Mouse (Mus musculus): ENCODE measurements at regions not wholly inside any gene's neighbourhood (a gene's known extent, or its start where the extent isn't known, plus 50 kb on each side); places are given as distances from the start of the nearest gene placed in this dataset.

DNA sequence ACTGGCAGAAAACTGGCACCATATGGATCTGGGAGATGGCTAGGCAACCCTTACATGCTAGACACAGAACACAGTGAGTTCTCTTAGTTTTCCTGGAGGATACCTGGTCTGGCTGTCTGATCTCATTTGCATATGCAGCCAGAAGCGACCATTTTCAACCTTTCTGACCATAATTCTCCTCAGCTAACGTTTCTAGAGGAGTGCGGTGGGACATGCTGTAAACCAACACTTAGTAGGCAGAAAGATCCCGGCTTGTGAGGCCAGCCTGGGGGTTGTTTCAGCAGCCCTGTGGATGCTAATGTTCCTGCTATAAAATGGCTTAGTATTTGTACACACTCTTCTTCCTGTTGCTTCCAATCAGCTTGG is 168.6 kb upstream of the Olig3 start:
- no peak for ATAC-seq

DNA sequence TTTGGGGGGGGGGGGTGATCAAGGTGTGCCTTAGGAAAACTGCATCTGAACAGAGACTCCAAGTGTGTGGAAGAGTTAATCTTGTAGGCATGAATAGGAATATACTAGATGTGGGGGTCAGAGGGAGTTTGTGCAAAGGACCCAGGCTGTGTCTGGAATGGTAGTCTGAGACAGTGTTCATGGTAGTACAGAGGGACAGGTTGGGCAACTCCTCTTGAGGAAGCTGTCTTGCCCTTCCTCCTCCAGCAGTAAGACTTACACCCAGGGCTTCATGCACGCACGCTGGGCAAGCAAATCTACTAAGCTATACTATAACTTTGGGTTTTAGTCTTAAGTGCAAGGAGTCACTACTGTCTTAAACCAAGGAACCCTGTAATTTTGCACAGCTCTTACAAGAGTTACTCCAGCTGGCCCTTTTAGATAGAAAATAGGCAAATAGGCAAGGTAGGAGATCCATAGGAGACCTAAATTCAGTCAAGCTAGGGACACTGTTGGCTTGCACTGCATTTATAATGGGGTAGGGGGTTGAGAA is 169.2 kb upstream of the Olig3 start:
- no peak for ATAC-seq

DNA sequence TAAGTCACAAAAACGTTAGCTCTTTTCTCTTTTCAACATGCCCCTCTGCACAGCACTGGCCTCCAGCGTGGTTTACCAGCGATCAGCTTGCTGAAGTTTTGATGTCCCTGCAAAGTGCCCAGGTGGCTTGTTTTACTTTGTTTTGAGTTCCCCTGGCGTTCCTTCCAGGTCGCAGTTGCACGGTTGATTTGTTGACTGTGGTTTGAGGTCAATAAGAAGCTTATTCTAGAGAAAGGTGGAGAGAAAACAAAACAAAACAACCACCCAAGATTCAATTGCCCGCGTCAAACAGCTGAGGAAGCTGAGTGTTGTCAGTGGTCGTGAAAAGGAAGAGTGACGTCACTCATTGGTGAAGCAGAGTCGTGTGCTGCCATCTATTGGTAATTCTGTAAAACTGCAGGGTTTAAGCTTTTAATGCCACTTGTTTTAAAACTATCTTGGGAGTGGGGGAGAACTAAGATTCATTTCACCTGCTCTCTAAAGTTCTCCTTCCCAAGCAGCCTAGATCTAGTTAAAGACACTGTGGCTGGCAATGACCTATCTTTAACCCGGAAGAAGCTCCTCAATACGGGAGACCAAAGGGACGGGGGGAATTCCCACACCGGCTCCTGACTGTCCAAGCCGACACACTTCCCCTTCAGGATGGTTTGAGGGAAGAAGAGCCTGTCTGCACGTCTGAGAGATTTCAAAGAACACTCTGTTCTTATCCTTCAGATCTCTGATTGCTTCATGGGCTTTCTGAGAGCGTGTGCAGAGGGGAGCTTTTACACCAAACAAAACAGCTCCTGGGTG is 170.3 kb upstream of the Olig3 start:
- ATAC-seq: peak; percentile 66

DNA sequence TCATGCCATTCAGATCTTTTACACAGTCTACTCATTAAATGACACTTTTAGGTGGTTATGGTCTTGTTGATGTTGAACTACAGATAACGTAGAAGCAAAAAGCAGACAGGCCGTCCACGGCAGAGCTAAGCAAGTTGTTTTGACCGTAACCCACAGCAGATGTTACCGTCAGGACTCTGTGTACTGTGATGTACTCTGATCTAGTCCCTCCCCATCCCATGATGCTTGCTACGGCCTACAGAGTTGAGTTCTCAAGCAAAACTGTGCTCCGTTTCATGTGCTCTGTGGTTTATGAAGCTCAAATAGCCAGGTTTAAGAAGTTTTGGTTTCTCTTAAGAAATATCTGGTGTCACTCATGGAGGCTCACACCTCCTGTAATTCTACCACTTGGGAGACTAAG is 169.4 kb upstream of the Tnfaip3 start:
- peak; percentile 67 for ATAC-seq

DNA sequence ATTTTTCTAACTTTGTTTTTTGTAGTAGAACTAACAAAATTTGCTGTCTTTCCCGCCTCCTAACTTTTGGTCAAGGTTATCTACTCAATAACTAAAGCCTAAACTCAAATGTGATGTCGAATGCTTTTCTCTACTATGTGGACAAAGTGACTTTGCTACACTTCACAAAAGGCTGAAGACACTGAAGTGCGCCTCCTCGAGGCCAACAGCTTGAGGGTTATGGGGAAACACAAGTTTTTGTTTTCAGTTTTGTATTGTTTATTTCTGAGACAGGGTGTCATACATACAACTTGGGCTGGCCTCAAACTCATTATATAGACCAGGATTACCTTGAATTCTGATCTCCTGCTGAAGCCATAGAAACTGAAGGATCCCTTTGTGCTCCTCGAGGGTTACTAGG is 162.4 kb upstream of the Tnfaip3 start:
- no peak for ATAC-seq

DNA sequence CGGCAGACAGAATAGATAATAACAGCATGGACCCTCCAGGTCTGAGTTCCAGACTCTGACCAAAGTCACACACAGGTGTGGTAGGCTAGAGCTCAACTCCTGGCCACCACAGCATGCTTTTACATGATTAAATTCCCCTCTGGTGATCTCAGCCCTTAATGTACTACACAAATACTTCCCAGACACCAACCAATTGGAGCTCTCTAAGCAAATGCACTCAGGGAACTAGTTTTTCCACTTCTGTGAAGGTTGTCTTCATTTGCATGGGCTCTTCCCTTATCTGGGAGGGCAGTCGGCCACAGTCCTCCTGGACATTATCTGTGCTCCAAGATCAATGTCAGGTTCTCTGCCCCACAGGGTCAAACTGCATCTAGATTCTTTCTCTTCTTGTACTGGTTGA is 162.0 kb upstream of the Tnfaip3 start:
- ATAC-seq: no peak

DNA sequence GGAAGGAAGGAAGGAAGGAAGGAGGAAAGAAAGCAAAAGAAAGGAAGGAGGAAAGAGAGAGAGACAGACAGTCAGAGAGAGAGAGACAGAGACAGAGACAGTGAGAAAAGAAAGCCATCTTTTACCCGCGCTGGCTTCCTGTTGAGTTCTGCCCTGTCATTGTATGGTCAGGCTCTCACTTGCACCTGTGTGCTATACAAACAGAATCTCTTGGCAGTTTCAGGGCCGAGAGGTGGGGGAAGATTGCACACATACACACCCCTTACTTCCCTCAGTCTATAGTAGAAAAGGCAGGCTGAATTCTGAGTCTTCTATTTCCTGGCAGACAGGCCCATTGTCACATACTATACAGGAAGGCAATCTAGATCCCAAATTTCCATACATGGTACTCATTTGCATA is 160.8 kb upstream of the Tnfaip3 start:
- ATAC-seq: no peak

DNA sequence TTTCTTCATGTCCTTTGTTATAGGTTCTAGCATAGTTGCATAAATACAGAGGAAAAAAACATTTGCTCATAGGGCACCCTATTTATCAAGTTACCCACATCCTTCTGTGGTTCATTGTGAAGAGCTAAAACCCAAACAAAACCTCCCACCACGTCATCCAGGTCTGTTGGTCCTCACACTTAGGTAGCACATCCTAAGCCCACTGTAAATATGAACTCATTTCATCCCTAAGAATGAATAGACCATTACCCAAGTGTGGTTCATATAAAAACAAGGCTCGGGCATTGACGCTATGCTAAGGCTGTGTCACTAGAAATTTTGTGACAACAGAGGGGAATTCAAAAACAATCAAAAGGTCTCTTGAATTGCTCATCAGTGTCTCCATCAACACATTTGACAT is 156.4 kb upstream of the Tnfaip3 start:
- ATAC-seq: peak; percentile 73

DNA sequence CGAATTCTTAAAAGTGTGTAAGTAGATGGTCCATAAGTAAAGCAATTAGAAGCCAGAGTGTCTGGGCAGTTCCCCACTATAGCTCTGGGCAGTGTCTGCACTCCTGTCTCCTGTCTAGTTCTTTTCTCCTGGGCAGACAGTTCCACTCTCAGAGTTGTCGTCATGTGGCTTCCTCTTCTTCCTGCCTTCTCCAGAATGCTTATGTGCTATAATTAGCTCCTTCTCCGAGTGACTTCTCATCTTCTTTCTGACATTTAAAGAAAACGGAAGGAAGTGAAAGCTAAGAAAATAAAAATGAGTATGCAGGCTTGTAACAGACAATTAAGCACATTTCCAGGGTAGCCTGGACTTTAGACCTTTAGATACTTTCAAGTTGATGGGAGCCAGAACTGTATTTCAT is 155.1 kb upstream of the Tnfaip3 start:
- peak; percentile 42 for ATAC-seq

DNA sequence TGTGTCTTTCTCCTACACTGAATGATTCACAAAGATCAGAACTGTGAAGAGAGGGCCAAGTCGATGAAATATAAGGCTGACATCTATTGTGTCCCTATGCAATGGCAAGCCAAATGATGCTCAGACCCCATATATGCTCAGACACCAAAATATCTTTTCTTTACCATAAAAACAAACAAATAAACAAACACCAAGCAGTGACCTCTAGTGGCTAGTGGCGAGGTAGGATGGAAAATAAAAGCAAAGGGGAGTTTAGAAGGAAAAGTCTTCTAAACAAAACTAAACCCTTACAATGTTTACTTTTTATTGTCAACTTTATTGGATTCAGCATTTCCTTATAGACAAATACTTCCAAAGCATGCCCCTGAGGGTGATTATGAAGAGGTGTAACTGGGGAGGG is 153.8 kb upstream of the Tnfaip3 start:
- ATAC-seq: no peak

DNA sequence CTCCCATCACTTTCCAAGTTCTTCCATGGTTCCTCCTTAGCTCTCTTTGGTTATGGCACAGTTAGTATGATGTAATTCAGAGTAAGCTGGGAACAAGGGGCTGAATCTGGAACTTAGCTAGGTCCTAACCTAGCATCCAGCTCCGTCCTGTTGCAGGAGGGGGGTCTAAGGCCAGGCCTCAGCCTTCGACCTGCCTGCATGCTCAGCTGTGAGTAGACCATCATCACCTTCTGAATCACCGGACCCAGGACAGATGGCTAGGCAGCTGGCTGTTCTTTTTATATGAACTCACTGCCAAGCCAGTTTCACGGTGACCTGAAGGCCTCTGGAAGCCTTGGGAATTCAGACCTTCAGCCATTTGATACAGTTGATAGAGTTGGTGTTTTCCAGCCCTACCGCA is 152.9 kb upstream of the Tnfaip3 start:
- ATAC-seq: no peak

DNA sequence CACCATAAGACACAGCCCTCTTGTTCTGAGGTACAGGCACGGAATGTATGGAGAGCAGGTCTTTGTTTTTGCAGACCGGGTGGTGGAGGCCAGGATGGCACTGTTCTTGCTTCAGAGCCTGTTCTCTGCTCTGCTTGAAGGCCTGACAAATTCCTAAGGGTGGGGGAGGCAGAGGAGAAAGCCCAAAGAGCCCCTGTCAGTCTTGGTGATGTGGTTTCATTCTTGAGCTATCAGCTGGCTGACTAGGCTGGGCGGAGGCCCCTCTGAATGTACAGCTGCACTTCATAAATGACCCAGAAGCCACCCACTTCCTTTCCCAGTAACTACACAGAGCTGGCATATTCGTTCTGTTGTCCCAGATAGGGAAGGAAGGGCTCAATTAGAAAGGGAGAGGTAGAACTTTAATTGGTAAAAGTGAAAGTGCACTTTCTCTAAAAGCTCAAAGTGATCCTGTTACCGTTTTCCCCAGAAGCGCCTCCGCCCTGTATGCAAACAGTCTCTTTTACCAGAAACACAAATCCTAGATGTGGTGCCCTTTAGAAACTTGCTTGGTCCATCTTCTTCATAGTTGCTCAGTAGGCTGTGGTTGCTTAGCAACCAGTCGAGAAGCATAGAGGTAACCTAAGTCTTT is 152.3 kb upstream of the Tnfaip3 start:
- peak; percentile 48 for ATAC-seq

DNA sequence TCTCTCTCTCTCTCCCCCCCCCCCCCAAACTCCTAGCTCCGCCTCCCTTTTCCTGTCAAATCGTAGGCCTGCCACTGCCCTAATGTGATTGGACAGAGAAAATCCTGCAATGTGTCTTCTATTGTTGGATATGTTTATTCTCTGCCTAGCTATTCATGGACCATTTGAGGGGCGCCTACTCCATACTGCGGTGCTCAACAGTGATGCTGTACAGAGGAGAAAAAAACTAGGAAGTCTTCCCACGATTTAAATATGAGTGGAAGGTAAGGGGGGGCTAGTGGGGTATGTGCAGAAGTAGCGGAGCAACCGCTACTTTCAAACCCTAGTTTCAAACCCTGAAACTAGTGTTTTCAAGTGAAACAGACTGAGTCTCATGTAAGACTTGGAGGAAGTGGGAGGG is 151.6 kb upstream of the Tnfaip3 start:
- ATAC-seq: no peak

DNA sequence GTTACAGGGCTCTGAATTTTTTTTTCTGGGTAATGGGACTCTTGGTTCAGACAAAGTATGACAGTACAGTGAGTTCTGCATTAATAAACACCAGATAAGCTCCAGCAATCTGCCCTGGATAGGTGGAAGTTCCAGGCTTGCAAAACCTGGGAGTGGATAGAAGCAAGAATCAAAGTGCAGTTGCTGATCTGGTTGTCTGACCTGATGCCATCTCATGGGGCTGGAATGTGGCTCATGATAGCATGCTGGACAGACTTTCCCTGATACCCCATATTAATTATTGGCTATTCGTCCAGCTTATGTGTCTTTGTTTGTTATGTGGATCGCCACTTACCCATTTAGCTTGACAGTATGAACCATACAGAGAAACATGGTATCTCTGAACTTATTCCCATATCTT is 146.6 kb upstream of the Tnfaip3 start:
- ATAC-seq: no peak

DNA sequence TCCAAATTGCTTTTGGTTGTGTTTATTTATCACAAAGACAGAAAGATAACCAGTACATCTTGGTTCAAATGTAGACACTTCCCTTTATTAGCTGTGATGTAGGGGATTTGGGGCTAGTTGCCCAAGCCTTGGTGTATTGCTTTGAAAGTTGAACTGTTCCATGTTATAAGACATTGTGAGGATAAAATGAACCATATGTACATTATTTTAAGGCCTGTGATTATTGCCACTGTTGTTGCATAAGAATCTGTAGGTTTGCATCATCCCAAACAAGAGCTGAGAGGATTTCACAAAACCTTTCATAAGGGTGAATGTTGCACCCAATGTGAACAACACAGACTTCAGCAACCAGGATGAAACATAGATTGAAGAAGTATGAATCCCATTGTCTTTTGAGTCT is 145.7 kb upstream of the Tnfaip3 start:
- no peak for ATAC-seq

DNA sequence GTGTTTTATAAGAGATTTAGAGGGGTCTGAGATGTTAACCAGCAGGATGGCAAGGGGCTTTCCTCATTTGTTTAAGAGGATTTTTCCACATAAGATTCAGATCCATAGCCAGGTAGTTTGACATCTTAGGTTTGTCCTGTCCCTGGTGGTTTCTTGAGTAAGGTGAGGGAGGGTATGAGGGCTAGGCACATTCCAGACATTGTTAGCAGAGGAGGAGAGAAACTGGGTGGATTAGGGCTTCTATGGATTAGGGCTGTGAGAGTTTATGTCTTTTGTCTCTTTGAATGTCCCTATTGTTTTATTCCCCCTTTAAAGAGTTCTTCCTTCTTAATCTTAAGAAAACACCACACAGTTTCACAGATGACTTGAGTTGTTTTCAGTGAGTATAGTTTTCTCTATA is 138.6 kb upstream of the Tnfaip3 start:
- no peak for ATAC-seq

DNA sequence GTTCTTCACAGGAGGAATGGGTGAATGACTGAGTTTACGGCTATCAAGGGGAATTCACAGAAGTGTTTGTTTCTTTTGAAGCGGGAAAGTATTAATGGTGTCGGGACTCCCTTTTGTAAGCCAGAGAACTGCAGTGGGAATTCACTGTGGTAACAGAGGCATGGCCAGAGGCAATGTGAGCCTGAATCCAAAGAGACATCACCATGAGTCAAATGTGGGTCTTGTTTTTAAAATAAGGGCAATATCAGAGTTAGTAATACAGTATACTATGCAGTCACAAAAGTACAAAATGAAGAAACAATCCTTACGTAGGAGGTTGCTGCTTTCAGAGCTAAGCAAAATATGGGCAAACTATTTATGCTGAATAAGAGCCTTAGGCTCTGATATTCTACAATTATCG is 137.3 kb upstream of the Tnfaip3 start:
- ATAC-seq: no peak

DNA sequence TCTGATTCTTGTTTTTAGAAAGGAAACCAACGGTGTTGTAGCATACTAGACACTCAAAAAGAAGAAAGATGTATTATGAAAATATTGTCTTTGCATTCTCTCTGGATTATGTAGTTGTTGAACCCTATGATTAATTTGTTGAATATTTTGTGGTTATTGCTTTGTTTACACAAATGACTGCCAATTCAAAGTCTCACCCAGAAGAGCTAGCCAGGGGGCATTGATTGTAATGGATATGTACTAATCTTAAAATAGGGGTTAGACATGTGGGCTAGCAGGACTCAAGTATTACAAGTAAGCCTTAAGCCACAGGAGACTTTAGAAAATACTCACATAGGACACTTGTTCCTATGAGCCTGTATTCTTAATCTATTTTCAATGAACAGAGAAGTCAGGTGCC is 135.3 kb upstream of the Tnfaip3 start:
- no peak for ATAC-seq

DNA sequence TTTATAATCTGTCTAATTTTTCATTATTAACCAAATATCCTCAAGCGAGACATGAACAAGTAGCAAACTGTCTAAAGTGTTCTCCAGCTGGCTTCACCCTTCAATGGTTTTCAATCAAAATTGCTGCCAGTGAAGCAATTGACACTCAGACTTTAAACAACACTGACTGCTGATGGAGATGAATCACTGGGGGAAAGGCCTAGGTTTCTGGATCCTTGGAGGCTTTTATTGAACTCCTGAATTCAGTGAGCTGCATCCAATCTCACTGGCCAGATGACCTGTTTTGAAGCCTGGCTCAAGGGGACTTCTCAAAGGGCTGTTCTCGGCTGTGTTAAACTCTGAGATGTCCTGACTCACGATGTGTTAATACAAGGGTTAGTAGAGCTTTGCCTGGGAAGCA is 134.5 kb upstream of the Tnfaip3 start:
- no peak for ATAC-seq

DNA sequence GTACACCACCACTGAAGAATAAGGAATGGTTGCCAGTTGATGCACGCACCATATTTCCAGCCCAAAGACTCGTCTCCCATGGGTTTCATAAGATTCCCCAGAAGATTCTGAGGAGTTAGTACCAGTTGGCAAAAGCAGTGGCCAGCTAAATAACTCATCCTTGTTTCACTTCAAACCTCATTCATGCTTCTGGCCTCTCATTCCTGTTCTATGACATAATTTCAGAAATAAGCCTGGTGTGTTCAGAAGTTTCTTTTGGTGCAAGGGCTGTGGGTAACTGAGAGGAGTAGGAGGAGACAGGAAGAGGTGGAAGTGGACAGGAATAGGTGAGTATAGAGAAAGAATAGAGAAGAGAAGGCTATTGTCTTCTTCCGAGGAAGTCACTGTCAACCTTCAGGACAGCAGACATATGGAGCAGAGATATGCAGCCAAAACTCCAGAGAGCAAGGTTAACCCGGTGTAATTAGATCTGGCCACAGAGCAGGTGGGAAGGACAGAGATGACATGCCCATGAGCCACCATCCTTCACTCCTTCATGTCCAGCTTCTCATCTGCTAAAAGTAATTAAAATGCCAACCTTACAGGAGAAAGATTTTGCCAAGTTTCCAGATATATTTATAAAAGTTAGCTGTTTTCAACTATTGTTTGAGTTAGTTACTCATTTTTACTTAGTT is 133.9 kb upstream of the Tnfaip3 start:
- ATAC-seq: no peak

DNA sequence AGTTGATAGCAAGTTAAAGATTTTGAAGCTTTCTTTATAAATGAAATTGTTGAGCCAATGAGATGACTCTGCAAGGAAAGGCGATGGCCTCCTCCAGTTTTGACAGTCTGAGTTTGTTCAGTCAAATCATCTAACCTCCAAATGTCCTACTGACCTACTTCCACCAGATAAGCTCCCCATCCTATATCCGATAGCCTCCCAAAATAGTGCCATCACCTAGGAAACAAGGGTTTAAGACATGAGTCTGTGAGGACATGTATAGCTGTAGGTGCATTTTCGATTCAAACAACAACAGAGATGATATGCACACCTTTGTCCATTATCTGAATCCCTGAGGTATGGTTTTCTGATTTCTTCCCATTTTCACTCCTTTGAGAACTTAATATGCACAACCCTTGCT is 126.0 kb upstream of the Tnfaip3 start:
- ATAC-seq: no peak

DNA sequence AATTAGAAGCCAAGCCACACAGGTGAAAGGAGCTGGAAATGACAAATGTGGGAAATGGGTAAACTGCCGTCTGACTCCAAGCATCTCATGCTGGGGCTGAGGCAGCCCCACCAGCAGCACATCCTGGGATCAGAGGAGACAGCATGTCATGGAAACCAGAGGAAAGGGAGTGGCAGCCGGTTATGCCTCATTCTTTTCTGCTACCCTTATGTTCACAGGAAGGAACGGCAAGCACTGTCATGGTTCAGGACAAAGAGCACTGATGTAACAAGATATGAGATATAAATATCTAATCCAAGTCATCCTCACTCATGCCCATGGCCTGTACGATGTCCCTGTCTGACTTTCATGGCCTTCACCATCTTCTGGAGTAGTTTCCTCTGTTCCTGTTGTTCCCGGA is 125.2 kb upstream of the Tnfaip3 start:
- no peak for ATAC-seq

DNA sequence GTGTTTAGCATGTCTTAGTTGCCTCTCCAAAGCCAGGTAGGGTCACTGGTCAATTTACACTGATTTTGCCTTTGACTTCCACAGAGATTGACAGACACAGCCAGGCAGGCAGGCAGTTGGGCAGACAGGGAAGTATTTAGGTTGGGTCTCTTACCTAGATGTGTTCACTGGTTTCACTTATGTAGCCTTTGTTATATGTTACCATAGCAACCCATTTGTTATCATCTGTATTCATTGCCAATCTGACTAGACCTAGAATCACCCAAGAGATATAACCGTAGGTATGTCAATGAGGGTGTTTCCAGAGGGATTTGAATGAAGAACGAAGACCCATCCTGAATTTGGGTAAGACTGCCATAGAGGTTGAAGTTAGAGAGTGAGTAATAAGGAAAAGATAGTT is 123.8 kb upstream of the Tnfaip3 start:
- peak; percentile 70 for ATAC-seq

DNA sequence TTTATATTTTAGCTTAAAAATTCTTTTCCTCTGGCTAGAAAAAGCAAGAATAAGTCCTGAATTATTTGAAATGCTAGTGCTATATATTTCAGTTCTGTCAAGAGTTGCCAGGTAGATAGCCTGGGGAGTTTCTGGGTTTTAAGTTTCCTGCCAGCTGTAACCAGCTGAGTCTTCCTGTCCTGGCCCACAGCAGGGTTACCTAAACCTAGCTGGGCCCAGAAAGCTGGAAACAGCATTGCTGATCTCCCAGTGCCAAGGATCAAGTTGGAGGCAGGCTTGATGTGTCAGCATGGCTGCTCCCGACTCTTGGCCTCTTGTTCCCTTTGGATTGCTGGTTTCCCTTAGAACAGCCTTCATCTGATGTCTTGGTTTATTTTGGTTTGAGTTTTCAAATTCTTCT is 122.8 kb upstream of the Tnfaip3 start:
- ATAC-seq: no peak
